Mouse (Mus musculus) C2C12 (cell line): ENCODE data around the gene Phf1. TPM values are rescaled to one million over a fixed set of nuclear protein-coding genes. Genes with fewer than 3 reads are reported as not detected.

Experiments used
- H3K27me3 ChIP-seq: one replicate; pipeline ENCODE4 v1.6.1; 2011; ENCODE audit not compliant: control insufficient read depth, insufficient read depth, insufficient read length
- H3K36me3 ChIP-seq: one replicate; pipeline ENCODE4 v1.6.1; 2011; ENCODE audit not compliant: control insufficient read depth, insufficient read depth
- H3K4me3 ChIP-seq: one replicate; pipeline ENCODE4 v1.5.1; 2011; ENCODE audit warnings: mild to moderate bottlenecking, control low read depth; ENCODE audit not compliant: poor library complexity, insufficient read depth, severe bottlenecking
- H3K79me2 ChIP-seq: one replicate; pipeline ENCODE4 v1.6.1; 2011; ENCODE audit not compliant: control insufficient read depth, insufficient read depth
- H3K79me3 ChIP-seq: one replicate; pipeline ENCODE4 v1.6.1; 2011; ENCODE audit warnings: low read depth, control low read depth
- H3ac ChIP-seq: one replicate; pipeline ENCODE3; 2011; ENCODE audit warnings: low read depth; ENCODE audit not compliant: control insufficient read depth, insufficient read length
- CEBPB ChIP-seq: IDR thresholded peaks from one replicate; pipeline ENCODE4 v1.6.1; 2011; ENCODE audit warnings: low read depth, mild to moderate bottlenecking, control low read depth, moderate library complexity
- CTCF ChIP-seq: IDR thresholded peaks from one replicate; pipeline ENCODE4 v1.5.1; 2011; ENCODE audit not compliant: control insufficient read depth, insufficient read depth, insufficient read length
- FOSL1 ChIP-seq: IDR thresholded peaks from one replicate; pipeline ENCODE4 v1.8.0; 2011; ENCODE audit warnings: mild to moderate bottlenecking, low read length; ENCODE audit not compliant: poor library complexity, insufficient read depth, severe bottlenecking
- MAX ChIP-seq: IDR thresholded peaks from one replicate; pipeline ENCODE4 v1.6.1; 2011; ENCODE audit warnings: mild to moderate bottlenecking, control low read depth
- MYOD1 ChIP-seq: IDR thresholded peaks from one replicate; pipeline ENCODE4 v1.6.1; 2011; ENCODE audit warnings: low read depth; ENCODE audit not compliant: control insufficient read depth, insufficient read length
- MYOG ChIP-seq: IDR thresholded peaks from one replicate; pipeline ENCODE4 v1.6.1; 2011; ENCODE audit not compliant: control insufficient read depth, insufficient read length; ENCODE audit errors: extremely low read depth
- USF1 ChIP-seq: IDR thresholded peaks from one replicate; pipeline ENCODE4 v1.6.1; 2011; ENCODE audit warnings: low read depth, mild to moderate bottlenecking, control low read depth, moderate library complexity
- polyA plus RNA-seq: library from polyadenylated mRNA; unstranded; fragments of >200 nt; fragmentation: generic; extraction: Trizol; gene quantifications from one replicate; pipeline ENCODE4 v1.2.1, GENCODE M21; 2012; ENCODE audit warnings: missing spikeins

Gene Phf1
- polyA plus RNA-seq, 1 experiment, result 7.3 TPM

DNA sequence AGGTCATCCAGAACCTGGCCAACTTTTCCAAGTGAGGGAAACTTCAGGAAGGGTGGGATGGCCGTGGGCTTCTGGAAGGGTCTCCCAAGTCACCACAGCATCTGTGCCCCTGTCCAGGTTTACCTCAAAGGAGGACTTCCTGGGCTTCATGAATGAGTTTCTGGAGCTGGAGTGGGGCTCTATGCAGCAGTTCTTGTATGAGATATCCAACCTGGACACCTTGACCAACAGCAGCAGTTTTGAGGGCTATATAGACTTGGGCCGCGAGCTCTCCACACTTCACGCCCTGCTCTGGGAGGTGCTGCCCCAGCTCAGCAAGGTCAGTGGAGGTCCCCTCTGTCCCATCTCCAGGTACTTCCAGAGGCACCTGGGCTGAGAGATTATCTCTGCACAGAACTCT lies 27.0 kb downstream of the Phf1 start:
- no peaks in the 10 kb centered on the region for H3K36me3 ChIP-seq

DNA sequence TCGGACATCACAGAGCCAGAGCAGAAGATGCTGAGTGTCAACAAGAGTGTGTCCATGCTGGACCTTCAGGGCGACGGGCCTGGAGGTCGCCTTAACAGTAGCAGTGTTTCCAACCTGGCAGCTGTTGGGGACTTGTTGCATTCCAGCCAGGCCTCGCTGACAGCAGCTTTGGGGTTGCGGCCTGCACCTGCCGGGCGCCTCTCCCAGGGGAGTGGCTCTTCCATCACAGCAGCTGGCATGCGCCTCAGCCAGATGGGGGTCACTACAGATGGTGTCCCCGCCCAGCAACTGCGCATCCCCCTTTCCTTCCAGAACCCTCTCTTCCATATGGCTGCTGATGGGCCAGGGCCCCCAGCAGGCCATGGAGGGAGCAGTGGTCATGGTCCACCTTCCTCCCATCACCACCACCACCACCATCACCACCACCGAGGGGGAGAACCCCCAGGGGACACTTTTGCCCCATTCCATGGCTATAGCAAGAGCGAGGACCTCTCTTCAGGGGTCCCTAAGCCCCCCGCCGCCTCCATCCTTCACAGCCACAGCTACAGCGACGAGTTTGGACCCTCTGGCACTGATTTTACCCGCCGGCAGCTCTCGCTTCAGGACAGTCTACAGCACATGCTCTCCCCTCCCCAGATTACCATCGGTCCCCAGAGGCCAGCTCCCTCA lies 28.9 kb downstream of the Phf1 start:
- Histone ChIP-seq H3K36me3 (no peaks in the 10 kb centered on the region), H3K79me3 (no peaks in the 10 kb centered on the region), H3ac (no peak overlapping the region), H3K79me2 (no peaks in the 10 kb centered on the region), H3K27me3 (no peaks in the 10 kb centered on the region), H3K4me3 (no peak overlapping the region)
- TF ChIP-seq CEBPB, result no peak
- TF ChIP-seq MYOD1, result no peak
- TF ChIP-seq FOSL1, result no peak
- no peak for TF ChIP-seq CTCF
- TF ChIP-seq USF1, result no peak
- no peak for TF ChIP-seq MAX
- no peak for TF ChIP-seq MYOG

More for the DNA sequence above, 27.0 kb downstream of the Phf1 start:
- no peaks in the 10 kb centered on the region for H3K79me2 ChIP-seq
- H3K27me3 ChIP-seq, result no peaks in the 10 kb centered on the region
- no peaks in the 10 kb centered on the region for H3K79me3 ChIP-seq
- H3ac ChIP-seq, result no peak overlapping the region
- H3K4me3 ChIP-seq, result no peak overlapping the region
- TF ChIP-seq MYOG, result no peak
- no peak for TF ChIP-seq MAX
- TF ChIP-seq CTCF, result no peak
- no peak for TF ChIP-seq MYOD1
- TF ChIP-seq CEBPB, result no peak
- no peak for TF ChIP-seq USF1
- no peak for TF ChIP-seq FOSL1

DNA sequence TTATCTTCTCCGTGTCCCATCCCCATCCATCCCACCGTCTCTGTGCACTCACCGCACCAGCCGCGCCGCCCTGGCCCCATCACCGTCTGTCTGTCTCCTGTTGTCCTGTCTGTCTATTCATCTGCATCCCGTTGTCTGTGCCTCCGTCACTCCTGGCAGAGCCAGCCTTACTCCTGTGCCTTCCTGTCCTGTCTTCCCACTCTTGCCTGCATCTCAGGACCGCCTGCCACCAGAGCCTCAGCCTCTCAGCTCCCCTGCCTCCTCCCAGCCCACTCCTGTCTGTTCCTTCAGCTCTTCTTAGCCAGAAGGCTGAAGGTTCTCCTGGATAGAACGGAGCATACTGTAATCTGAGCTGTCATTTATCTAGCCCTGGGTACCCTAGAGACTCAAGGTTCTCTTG lies 34.1 kb downstream of the Phf1 start:
- no peak overlapping the region for H3ac ChIP-seq
- H3K79me2 ChIP-seq, result no peaks in the 10 kb centered on the region
- no peaks in the 10 kb centered on the region for H3K36me3 ChIP-seq
- H3K4me3 ChIP-seq, result no peak overlapping the region
- no peaks in the 10 kb centered on the region for H3K79me3 ChIP-seq
- TF ChIP-seq CTCF (no peak), MYOD1 (no peak), CEBPB (no peak), USF1 (no peak), MAX (no peak), FOSL1 (no peak), MYOG (no peak)
- no peaks in the 10 kb centered on the region for H3K27me3 ChIP-seq

DNA sequence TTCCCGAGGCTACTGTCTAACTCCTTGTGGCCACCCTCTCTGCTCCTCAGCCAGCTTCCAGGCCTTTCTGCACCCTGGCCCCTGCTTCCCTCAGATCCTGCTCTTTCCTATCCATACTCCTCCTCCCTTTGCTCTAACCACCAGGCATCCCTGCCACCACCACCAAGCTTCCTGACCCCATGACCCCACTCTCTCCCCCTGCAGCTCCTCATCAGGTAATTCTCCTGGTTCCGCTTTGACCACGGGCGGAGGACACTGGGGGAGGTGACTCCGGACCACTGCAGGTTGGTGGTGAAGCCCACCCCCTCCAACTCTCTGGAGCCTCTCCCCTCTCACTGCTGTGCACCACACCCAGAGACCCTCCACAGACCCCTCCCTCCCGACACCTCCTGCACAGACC lies 34.6 kb downstream of the Phf1 start:
- no peaks in the 10 kb centered on the region for H3K79me2 ChIP-seq
- TF ChIP-seq MYOG (no peak), CTCF (no peak), CEBPB (no peak), MAX (no peak), FOSL1 (no peak)
- H3K4me3 ChIP-seq, result no peak overlapping the region
- no peaks in the 10 kb centered on the region for H3K27me3 ChIP-seq
- no peak overlapping the region for H3ac ChIP-seq
- peaks cover 2% of the 10 kb centered on the region for H3K79me3 ChIP-seq
- H3K36me3 ChIP-seq, result no peaks in the 10 kb centered on the region

DNA sequence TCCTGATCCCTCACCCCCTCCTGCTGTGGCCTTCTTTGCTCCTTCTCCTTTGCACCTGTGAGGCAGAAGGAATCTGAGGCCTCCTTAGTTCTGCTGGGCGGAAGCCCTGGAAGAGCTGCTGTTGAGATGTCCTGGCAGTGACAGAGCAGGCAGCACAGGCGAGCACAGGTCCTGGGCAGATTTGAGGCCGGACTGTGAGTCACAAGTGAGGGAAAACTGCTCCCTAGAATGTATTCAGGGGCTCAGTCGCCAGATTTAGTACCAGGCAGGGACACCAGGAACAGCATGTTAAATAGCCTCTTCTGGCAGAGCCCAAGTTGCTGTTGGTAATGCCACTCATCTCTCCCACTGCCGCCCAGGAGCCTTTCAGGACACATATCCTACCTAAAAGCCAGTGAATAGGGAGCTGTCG lies 35.4 kb downstream of the Phf1 start:
- Histone ChIP-seq H3K36me3 (no peaks in the 10 kb centered on the region), H3ac (no peak overlapping the region), H3K4me3 (no peak overlapping the region), H3K79me3 (peaks cover 4% of the 10 kb centered on the region), H3K79me2 (peaks cover under 1% of the 10 kb centered on the region), H3K27me3 (no peaks in the 10 kb centered on the region)
- TF ChIP-seq MYOD1 (no peak), MAX (no peak), USF1 (no peak), CEBPB (no peak), FOSL1 (no peak), CTCF (no peak), MYOG (no peak)

DNA sequence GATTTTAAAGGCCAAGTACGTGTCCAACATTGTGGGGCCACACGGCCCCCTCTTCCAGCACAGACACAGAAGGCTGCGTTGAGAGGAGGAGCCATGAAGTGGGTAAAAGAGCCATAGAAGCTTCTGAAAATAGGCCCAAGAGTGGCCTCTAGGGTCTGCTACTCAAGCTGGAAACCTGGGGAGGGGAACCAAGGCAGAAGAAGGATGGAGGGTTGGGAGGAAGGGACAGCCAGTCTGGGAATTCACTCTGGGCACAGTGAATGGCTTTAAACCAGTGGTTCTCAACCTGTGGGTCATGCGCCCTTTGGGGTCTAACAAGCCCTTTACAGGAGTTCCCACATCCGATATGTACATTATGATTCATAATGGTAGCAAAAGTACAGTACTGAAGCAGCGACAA lies 36.4 kb downstream of the Phf1 start:
- H3K36me3 ChIP-seq, result no peaks in the 10 kb centered on the region
- TF ChIP-seq CTCF (no peak), MAX (no peak), MYOD1 (no peak), MYOG (no peak), FOSL1 (no peak), CEBPB (no peak), USF1 (no peak)
- no peaks in the 10 kb centered on the region for H3K27me3 ChIP-seq
- H3K4me3 ChIP-seq, result no peak overlapping the region
- H3K79me3 ChIP-seq, result peaks cover 13% of the 10 kb centered on the region
- H3ac ChIP-seq, result no peak overlapping the region
- peaks cover 11% of the 10 kb centered on the region for H3K79me2 ChIP-seq
